Mouse (Mus musculus): ENCODE results near the gene Ctsh. TPM values are rescaled to one million over a fixed set of nuclear protein-coding genes. Genes with fewer than 3 reads are reported as not detected.
A peak's percentile ranks its signal among the peaks of the same experiment; 100 is the strongest.

Gene Ctsh
- polyA plus RNA-seq, 1 experiment from 2014 or later = 69.3 TPM

DNA sequence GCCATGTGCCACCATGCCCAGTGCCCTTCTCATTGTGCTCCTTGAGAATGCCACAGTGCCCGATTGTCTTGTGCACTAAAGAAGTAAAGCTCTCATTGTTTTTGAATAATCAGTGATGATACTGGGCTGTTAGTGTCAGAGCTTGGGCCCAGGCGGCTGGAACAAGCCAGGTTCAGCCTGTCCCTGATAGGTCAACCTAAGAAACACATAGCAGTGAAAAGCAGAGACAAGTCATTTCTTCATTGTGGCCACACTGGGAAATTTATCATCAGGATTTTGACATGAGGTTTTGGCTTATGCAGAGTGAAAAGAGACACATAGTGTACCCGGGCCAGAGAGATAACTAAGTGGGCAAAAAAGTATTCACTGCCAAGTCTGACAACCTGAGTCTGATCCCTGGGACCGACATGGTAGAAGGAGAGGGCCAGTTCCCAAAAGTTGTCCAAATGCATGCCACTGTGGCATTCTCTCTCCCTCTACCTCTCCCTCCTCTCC, 68.3 kb downstream of the Ctsh start:
- 91% methylated on average over 4 of the region's 4 CpGs for WGBS

DNA sequence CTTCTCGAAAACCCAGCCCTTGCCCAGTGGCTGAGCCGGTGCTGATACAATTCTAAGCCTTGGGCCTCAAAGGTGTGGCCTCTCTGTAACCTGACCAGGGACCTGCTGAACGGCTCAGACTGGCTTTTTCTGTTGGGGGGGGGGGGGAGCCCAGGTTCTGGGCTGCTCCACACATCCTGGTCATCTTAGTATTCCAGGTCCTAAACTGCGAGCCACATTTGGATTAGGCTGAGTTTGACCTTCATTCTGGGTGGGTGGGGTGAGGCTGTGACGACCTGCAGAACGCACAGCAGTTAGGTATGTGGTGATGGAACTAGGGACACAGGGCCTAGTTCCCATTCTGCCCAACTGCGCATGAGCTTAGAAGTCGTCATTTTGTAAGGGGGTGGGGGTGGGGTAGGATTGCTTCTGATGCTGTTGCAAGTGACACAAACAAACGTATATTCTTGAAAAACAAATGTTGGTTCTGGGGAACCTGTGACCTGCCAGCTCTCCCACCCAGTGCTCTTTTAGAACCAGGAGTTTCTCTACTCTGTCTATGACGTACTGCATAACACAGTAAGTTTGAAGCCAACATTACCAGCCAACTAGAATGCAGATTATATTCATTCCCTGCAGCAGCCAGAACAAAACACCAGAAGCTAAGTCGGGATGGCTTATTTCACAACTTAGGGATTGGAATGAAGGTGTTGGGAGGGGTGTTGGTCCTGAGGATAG, 70.4 kb downstream of the Ctsh start:
- DNase-seq (ENCODE audit: low spot score) = peak; percentile 27
- WGBS = 27% methylated on average over 11 of the region's 11 CpGs
- no peaks in the 10 kb centered on the region for H3K36me3 ChIP-seq (ENCODE audit: control insufficient read depth, insufficient read depth, low read length)
- H3K9ac ChIP-seq (ENCODE audit: low read depth, low read length) = no peak overlapping the region
- H3K4me1 ChIP-seq (ENCODE audit: control insufficient read depth, insufficient read depth, low read length) = 0 out of 2 replicates have a peak, but pooled peaks cover 4% of the 10 kb centered on the region
- no peaks in the 10 kb centered on the region for H3K9me3 ChIP-seq (ENCODE audit: control insufficient read depth, low read length)
- no peak overlapping the region for H3K4me3 ChIP-seq (ENCODE audit: low read depth, low read length)
- no peak overlapping the region; the same call in 1 of the 2 replicates for H3K27ac ChIP-seq (replicated peaks; ENCODE audit: low read depth, low read length)
- no peak overlapping the region for H3K4me2 ChIP-seq (ENCODE audit: low read depth, low read length)
- H3K27me3 ChIP-seq (replicated peaks; ENCODE audit: control insufficient read depth, insufficient read depth, low read length) = no peaks in the 10 kb centered on the region
- peak; percentile 81 for ATAC-seq (ENCODE audit: low read depth)

More for the DNA sequence above, 68.3 kb downstream of the Ctsh start:
- Histone ChIP-seq H3K4me3 (ENCODE audit: low read depth, low read length) (no peak overlapping the region), H3K27me3 (replicated peaks; ENCODE audit: control insufficient read depth, insufficient read depth, low read length) (no peaks in the 10 kb centered on the region), H3K9ac (ENCODE audit: low read depth, low read length) (no peak overlapping the region), H3K27ac (replicated peaks; ENCODE audit: low read depth, low read length) (no peak overlapping the region), H3K4me2 (ENCODE audit: low read depth, low read length) (no peak overlapping the region), H3K4me1 (ENCODE audit: control insufficient read depth, insufficient read depth, low read length) (0 out of 2 replicates have a peak, but pooled peaks cover 4% of the 10 kb centered on the region), H3K36me3 (ENCODE audit: control insufficient read depth, insufficient read depth, low read length) (no peaks in the 10 kb centered on the region), H3K9me3 (ENCODE audit: control insufficient read depth, low read length) (no peaks in the 10 kb centered on the region)
- DNase-seq (ENCODE audit: low spot score) (no peak), ATAC-seq (ENCODE audit: low read depth) (no peak)

DNA sequence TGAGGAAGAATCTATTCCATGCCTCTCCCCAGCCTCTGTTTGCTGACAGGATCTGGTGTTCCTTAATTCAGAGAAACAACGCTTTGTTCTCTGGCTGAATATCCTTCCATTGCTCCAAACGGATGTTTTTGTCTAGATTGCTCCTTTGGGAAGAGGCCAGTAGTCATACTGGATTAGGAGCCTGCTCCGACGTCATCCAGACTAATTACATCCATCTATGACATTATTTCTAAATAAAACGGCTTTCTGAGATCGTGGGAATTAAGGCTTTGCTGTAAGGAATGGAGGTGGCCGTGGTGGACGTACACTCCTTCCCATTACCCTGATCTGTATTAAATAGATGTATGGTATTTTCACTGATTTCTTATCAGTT, 70.9 kb downstream of the Ctsh start:
- no peaks in the 10 kb centered on the region for H3K27me3 ChIP-seq (replicated peaks; ENCODE audit: control insufficient read depth, insufficient read depth, low read length)
- H3K9ac ChIP-seq (ENCODE audit: low read depth, low read length) = no peak overlapping the region
- 0 out of 2 replicates have a peak, but pooled peaks cover 4% of the 10 kb centered on the region for H3K4me1 ChIP-seq (ENCODE audit: control insufficient read depth, insufficient read depth, low read length)
- ATAC-seq (ENCODE audit: low read depth) = 0 out of 2 replicates have a peak, but pooled peaks have one; percentile 23
- H3K9me3 ChIP-seq (ENCODE audit: control insufficient read depth, low read length) = no peaks in the 10 kb centered on the region
- no peak overlapping the region; the same call in 1 of the 2 replicates for H3K27ac ChIP-seq (replicated peaks; ENCODE audit: low read depth, low read length)
- DNase-seq (ENCODE audit: low spot score) = peak; percentile 27
- WGBS = 30% methylated on average over 8 of the region's 8 CpGs
- H3K4me3 ChIP-seq (ENCODE audit: low read depth, low read length) = no peak overlapping the region
- no peak overlapping the region for H3K4me2 ChIP-seq (ENCODE audit: low read depth, low read length)
- no peaks in the 10 kb centered on the region for H3K36me3 ChIP-seq (ENCODE audit: control insufficient read depth, insufficient read depth, low read length)

Other genes with a start within 250 kb of the Ctsh start
- 0.78 and 1.2 TPM in 2 replicates for gene Rasgrf1, start 144.2 kb upstream of the Ctsh start, polyA plus RNA-seq (2014; fragmentation: Nextera tagmentation; extraction: Ambion mirVana)
- 445 and 477 TPM in 2 replicates for gene Morf4l1, start 60.6 kb downstream of the Ctsh start, polyA plus RNA-seq (2014; fragmentation: Nextera tagmentation; extraction: Ambion mirVana)
- gene Adamts7, start 108.9 kb downstream of the Ctsh start, polyA plus RNA-seq (2014; fragmentation: Nextera tagmentation; extraction: Ambion mirVana) = 13.3 and 18.3 TPM in 2 replicates
- gene Tbc1d2b, start 216.7 kb downstream of the Ctsh start, polyA plus RNA-seq (2014; fragmentation: Nextera tagmentation; extraction: Ambion mirVana) = 23.4 and 27.2 TPM in 2 replicates

Measured in embryonic facial prominence, embryonic 14.5 days (tissue).